Mouse (Mus musculus): Measurements from ENCODE around the gene CN725425. TPM values are rescaled to one million over a fixed set of nuclear protein-coding genes. Genes with fewer than 3 reads are reported as not detected.

The CN725425 gene
- polyA plus RNA-seq, 1 experiment: not detected

GRCm38 (mm10) chr15:91275961-91276360 lies 76.7 kb downstream of the CN725425 start:
- TF ChIP-seq GATA1 (IDR thresholded peaks at IDR 0.05; ENCODE audit: low read length): no peak

DNA sequence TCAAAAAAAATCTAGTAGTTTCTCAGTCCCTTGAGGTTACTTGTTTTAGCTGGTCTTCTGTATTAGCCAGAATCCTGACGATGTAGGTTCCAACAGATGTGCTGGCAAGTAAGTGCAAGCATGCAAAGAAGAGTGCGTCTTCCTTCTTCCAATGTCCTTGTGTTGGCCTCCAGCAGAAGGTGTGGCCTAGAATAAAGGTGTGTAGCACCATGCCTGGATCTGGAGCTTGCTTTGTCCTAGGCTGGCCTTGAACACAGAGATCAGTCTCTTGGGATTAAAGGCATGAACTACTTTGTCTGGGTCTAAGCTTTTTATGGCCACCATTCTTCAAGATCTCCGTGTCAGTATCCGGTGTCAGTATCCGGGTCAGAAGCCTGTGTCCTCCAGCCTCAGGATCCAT lies 80.3 kb downstream of the CN725425 start:
- no peak for TF ChIP-seq GATA1 (IDR thresholded peaks at IDR 0.05; ENCODE audit: low read length)

- no peak for TF ChIP-seq GATA1 (IDR thresholded peaks at IDR 0.05; ENCODE audit: low read length)
These were observed 82.2 kb downstream of the CN725425 start for GRCm38 (mm10) chr15:91281521-91281920.

DNA sequence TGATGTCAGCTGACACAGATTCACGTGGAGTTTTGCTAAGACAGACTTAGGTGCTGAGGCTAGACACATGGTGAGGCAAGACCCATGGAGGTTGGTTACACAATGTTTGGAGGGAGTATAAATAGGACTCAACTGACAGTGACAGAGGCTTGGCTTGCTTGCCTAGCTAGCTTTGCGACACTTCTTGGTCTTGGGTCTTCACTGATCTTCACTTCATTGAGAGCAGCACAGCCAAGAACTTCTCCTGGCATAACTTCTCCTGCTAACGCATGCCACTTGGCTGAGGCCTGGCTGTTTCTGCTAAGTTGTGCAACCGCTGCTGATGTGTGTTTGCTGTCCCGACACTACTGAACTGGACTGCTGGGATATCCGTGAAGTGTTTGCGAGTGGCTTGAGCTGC lies 83.5 kb downstream of the CN725425 start:
- no peak for TF ChIP-seq GATA1 (IDR thresholded peaks at IDR 0.05; ENCODE audit: low read length)

DNA sequence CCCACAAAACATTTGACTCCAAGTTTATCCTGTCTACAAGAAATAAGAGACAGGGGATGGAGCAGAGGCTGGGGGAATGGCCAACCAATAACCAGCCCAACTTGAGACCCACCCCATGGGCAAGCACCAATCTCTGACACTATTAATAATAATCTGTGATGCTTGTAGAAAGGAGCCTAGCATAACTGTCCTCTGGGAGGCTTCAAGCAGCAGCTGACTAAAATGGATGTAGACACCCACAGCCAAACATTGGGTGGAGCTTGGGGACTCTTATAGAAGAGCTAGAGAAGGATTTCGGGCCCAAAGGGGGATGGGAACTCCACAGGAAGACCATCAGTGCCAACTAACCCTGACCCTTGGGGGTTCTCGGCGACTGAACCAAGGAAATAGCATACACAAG lies 84.1 kb downstream of the CN725425 start:
- no peak for TF ChIP-seq GATA1 (IDR thresholded peaks at IDR 0.05; ENCODE audit: low read length)

- no peak for TF ChIP-seq GATA1 (IDR thresholded peaks at IDR 0.05; ENCODE audit: low read length)
These were observed 100.1 kb downstream of the CN725425 start for GRCm38 (mm10) chr15:91299319-91299835.

DNA sequence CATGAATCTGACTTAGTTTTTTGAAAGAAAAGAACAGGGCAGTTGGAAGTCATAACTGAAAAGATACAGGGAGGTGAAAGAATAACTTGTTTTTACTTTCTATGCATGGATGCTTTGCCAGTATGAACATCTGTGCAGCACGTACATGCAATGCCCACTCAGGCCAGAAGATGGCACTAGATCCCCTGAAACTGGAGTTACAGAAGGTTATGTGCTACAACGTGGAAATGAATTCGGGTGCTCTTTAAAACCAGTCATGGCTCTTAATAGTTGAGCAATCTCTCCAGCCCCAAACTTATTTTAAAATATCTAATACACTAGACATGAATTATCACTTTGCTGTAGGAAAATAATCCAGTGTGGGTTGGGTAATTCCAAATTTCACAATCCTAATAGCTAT lies 102.1 kb downstream of the CN725425 start:
- TF ChIP-seq GATA1 (IDR thresholded peaks at IDR 0.05; ENCODE audit: low read length): no peak

DNA sequence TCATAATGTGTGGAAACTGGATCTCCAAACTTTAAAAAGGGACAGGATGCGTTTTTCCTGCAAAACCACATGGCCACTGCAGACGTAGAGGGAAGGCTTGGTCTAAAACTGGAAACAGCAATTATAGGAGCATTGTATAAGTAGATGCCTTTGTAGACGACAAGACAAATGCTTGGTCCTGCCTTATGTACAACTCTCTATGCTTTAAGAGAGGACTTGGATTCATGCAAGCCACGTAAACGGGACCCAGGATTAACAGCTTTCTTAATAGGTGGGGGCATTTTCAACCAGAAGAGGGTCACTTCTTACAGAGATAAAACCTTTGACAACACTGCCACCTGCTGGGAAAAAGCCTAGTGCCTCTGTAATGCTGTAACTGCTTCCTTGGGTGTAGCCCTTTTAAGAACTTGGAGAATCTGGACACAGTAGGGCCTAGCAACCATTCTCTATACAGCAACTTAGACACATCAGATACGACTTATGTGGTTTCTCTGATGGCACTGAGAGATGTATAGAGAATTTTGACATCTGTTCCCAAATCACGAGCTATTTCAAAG lies 105.1 kb downstream of the CN725425 start:
- no peak for TF ChIP-seq GATA1 (IDR thresholded peaks at IDR 0.05; ENCODE audit: low read length)

Other genes with a start within 250 kb of the CN725425 start
- not detected in 2 replicates for gene Kif21a, start 149.5 kb upstream of the CN725425 start, polyA plus RNA-seq (2012)
- not detected in 2 replicates for gene Abcd2, start 7.7 kb upstream of the CN725425 start, polyA plus RNA-seq (2012)

Measured in G1E-ER4 (cell line).